Mouse (Mus musculus): ENCODE measurements at regions not wholly inside any gene's neighbourhood (a gene's known extent, or its start where the extent isn't known, plus 50 kb on each side); places are given as distances from the start of the nearest gene placed in this dataset.

- DNase-seq (ENCODE audit: inconsistent ontology term): no peak
These were observed 331.4 kb upstream of the Spred2 start for GRCm38 (mm10) chr11:19592506-19593355.

- no peak for DNase-seq (ENCODE audit: inconsistent ontology term)
These were observed 329.1 kb upstream of the Spred2 start for GRCm38 (mm10) chr11:19595107-19595506.

GRCm38 (mm10) chr11:19596336-19596735 is 327.8 kb upstream of the Spred2 start:
- peak; percentile 5 for DNase-seq (ENCODE audit: inconsistent ontology term)

DNA sequence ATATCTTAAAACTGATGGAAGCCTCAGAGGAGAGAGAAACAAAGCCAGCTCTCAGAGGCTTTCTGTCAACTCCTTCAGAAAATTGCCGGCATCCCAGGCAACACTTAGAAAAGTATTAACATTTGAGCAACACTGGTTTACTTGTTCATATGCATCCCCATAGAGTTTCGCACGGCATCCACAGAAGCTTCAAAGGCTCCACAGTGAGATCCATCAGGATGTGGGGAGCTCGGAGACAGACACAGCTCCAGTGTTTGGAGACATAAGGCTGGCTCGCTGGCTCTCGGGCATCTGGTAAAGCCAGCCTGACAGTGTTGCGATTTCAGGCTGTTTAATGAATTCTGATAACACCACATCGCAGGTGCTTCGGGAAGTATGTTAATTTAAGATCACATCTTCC is 324.7 kb upstream of the Spred2 start:
- no peak for DNase-seq (ENCODE audit: inconsistent ontology term)

GRCm38 (mm10) chr11:19601216-19601938 is 322.8 kb upstream of the Spred2 start:
- no peak for DNase-seq (ENCODE audit: inconsistent ontology term)

GRCm38 (mm10) chr11:19602496-19602895 is 321.7 kb upstream of the Spred2 start:
- DNase-seq (ENCODE audit: inconsistent ontology term): no peak

- no peak for DNase-seq (ENCODE audit: inconsistent ontology term)
These were observed 318.6 kb upstream of the Spred2 start for GRCm38 (mm10) chr11:19605602-19606001.

GRCm38 (mm10) chr11:19606943-19607342 is 317.2 kb upstream of the Spred2 start:
- no peak for DNase-seq (ENCODE audit: inconsistent ontology term)

DNA sequence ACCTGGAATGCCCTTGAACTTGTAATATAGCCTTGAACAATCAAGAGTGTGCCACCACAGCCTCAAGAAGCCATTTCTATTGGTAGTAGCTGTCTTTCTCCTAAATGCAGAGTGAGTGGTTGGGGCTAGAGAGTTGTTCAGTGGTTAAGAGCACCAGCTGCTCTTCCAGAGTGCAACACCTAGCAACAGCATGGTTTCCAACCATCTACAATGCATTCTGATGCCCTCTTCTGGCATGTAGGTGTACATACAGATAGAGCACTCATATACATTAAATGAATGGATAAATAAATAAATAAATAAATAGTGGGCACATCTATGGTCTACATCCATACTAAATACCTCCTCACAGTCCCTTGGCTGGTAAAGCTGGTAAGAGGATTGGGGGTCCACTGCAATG is 316.2 kb upstream of the Spred2 start:
- DNase-seq (ENCODE audit: inconsistent ontology term): no peak

DNA sequence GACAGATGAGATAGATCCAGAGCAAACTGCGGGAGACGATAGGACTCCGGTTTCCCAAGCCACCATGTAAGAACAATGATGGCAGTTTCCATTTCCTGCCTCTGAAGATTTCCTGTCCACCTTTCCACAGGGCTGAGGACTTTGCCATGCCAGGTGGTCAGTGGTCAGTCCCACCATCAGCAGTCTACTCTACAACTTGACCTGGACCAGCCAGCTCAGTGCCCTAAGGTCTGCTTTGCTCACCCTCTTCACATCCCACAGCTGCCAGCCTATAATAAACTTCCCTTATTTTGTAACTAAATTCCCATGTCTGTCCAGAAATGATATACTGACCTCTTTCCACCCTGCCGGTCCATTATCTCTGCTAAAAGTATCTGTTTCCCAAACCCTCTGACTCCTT is 315.7 kb upstream of the Spred2 start:
- DNase-seq (ENCODE audit: inconsistent ontology term): no peak

GRCm38 (mm10) chr11:19610559-19610958 is 313.6 kb upstream of the Spred2 start:
- no peak for DNase-seq (ENCODE audit: inconsistent ontology term)

- no peak for DNase-seq (ENCODE audit: inconsistent ontology term)
These were observed 313.0 kb upstream of the Spred2 start for GRCm38 (mm10) chr11:19611217-19611616.

- DNase-seq (ENCODE audit: inconsistent ontology term): peak; percentile 33
These were observed 307.7 kb upstream of the Spred2 start for GRCm38 (mm10) chr11:19616520-19616919.

- no peak for DNase-seq (ENCODE audit: inconsistent ontology term)
These were observed 304.7 kb upstream of the Spred2 start for GRCm38 (mm10) chr11:19619494-19619893.

GRCm38 (mm10) chr11:19631055-19631695 is 293.0 kb upstream of the Spred2 start:
- no peak for DNase-seq (ENCODE audit: inconsistent ontology term)

- DNase-seq (ENCODE audit: inconsistent ontology term): no peak
These were observed 291.7 kb upstream of the Spred2 start for GRCm38 (mm10) chr11:19632477-19632876.

- DNase-seq (ENCODE audit: inconsistent ontology term): no peak
These were observed 290.6 kb upstream of the Spred2 start for GRCm38 (mm10) chr11:19633621-19634020.

- no peak for DNase-seq (ENCODE audit: inconsistent ontology term)
These were observed 283.0 kb upstream of the Spred2 start for GRCm38 (mm10) chr11:19641153-19641552.

GRCm38 (mm10) chr11:19644116-19644795 is 279.9 kb upstream of the Spred2 start:
- DNase-seq (ENCODE audit: inconsistent ontology term): no peak

DNA sequence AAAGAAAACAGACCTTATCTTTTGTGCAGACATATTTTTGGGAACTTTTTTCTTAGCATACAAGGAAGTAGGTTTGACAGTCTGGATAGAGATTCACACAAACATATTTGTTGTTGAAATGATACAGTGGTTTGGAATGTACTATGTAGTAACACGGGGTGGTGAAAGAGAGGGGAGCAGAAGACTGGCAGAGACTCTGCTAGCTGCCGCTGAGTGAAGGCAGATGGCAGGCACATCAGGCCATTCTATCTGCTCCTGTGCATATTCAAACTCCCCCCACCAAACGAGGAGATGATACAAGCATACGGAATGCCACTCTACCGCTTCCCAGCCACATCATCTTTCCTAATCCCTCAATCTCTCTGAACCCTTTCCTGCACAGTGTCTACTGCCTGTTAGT is 279.1 kb upstream of the Spred2 start:
- DNase-seq (ENCODE audit: inconsistent ontology term): no peak

GRCm38 (mm10) chr11:19651522-19651921 is 272.7 kb upstream of the Spred2 start:
- no peak for DNase-seq (ENCODE audit: inconsistent ontology term)

DNA sequence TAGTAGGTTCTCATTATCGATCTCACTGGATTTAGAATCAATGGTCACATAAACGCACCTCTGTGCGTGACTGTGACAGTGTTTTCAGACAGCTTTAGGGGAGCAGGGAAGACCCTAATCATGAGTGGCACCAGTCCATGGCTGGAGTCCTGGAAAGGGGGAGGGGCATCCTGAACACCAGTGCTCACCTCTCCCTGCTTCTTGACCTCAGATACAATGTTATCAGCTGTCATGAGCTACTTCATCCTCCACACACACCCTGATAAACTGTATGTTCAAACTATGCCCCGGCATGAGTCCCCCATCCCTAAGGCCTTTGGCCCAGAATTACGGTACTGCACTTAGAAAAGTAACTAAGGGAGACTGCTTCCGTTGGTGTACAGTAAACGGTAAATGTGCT is 272.2 kb upstream of the Spred2 start:
- DNase-seq (ENCODE audit: inconsistent ontology term): no peak
